Mouse (Mus musculus): ENCODE data around the gene Rplp0. TPM values are rescaled to one million over a fixed set of nuclear protein-coding genes. Genes with fewer than 3 reads are reported as not detected.
A peak's percentile ranks its signal among the peaks of the same experiment; 100 is the strongest.

The Rplp0 gene
- polyA plus RNA-seq, 1 experiment from 2014 or later: 1,338 TPM

DNA sequence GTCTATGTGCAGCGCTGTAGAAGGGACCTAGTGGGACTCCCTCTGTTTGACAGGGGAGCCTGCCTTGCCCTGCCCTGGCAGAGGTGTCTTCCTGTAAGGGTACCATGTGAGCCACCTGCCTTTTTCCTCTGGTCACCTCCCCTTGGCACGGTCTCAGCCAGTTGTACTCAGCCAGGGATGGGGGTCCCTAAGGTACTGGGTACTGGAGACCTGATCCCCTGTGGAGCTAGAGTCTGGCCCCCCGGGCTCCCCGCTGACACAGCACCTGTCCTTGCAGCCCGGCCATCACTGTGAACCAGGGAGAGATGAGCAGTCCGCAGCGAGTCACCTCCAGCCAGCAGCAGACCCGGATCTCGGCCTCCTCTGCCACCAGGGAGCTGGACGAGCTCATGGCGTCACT is 12.7 kb upstream of the Rplp0 start:
- H3K4me1 ChIP-seq: peaks cover 68% of the 10 kb centered on the region
- H3K9me3 ChIP-seq (replicated peaks): no peaks in the 10 kb centered on the region
- H3K27ac ChIP-seq (replicated peaks): peak overlapping the region; percentile 81
- peaks cover 56% of the 10 kb centered on the region for H3K36me3 ChIP-seq
- 75% methylated on average over 11 of the region's 11 CpGs for WGBS
- 0 out of 2 replicates have a peak overlapping the region, but pooled peaks have one; percentile 7 for H3K4me3 ChIP-seq
- DNase-seq (ENCODE audit: low spot score): no peak
- H3K27me3 ChIP-seq (ENCODE audit: low read depth, poor library complexity, severe bottlenecking): no peaks in the 10 kb centered on the region

DNA sequence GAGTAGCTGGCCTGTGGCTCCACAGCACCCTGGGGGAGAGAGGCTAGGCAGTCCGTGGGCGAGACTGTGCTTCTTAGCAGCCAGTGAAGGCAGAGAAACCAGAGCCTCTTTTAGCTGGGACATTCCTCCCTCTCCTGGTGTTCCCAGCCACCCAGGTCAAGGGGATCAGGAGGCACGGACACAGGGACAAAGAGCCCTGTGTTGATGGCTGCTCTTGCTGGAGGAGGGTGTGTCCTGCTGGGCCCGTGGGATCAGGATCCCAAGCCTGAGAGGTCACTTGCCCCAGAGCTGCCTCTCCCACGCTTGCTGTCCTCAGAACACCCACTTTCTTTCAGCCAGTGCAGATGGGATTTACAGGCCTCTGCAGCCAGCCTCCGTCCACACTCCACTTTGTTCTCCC is 12.3 kb upstream of the Rplp0 start:
- 31% methylated on average over 6 of the region's 6 CpGs for WGBS
- H3K4me1 ChIP-seq: peaks cover 69% of the 10 kb centered on the region
- H3K9me3 ChIP-seq (replicated peaks): no peaks in the 10 kb centered on the region
- 0 out of 2 replicates have a peak overlapping the region, but pooled peaks have one; percentile 7 for H3K4me3 ChIP-seq
- DNase-seq (ENCODE audit: low spot score): no peak
- H3K27ac ChIP-seq (replicated peaks): peak overlapping the region; percentile 81
- H3K36me3 ChIP-seq: peaks cover 61% of the 10 kb centered on the region
- no peaks in the 10 kb centered on the region for H3K27me3 ChIP-seq (ENCODE audit: low read depth, poor library complexity, severe bottlenecking)

DNA sequence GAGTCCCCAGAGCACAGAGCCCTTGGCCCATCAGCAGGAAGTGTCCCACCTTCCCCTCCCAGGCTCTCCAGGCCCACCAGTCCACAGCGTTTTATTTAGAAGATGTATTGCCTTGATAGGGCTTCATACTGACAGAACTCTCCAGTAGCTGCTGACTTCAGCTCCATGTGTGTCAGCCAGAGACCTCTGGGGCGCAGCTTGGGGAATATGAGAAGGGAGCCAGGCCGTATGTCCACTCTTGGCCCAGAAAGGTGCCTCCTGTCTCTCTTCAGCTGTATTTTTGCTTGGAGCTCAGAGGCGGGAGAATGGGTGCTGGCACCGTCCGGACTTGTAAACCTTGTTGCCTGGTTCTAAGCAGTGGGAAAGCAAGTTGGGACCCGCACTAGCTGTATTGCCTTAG is 11.8 kb upstream of the Rplp0 start:
- 0 out of 2 replicates have a peak overlapping the region, but pooled peaks have one; percentile 7 for H3K4me3 ChIP-seq

DNA sequence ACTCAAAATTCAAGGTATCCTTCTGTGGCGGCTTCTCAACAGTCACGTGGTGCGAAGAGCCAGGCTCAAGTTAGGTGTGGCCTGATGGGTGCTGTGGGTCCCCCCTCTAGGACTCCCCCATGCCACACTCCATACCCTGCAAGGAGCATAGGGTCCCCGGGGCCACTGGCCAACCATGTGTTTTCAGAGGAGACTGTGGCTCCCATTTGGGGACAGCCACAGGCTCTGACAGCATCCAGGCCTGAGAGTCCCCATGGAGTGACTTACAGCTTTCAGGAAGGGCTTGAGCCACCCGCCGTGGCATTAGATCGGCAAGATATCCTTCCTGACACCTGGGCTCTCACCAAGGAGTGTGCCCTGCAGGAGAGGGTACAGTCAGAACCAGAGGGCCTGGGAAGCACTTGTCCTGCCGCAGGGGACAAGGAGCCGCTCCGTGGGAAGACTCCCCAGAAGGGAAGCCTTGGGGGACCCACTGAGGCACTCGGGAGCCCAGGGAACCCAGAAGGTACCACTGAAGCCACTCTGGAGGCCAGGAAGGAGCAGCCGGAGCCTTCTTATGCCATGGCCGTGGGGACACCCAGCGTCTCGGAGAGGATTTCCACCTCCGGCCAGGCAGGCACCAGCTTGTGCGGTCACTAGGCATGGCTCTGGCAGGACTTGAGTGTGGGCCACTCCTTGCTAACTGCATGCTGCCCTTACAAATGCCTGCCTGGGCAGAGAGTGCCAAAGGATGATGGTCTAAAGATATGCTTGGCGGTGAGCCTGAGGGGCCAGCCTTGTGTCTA is 10.6 kb upstream of the Rplp0 start:
- Histone ChIP-seq H3K27me3 (ENCODE audit: low read depth, poor library complexity, severe bottlenecking) (no peaks in the 10 kb centered on the region), H3K27ac (replicated peaks) (peak overlapping the region; percentile 52; the same call in 1 of the 2 replicates), H3K4me1 (peaks cover 56% of the 10 kb centered on the region), H3K9me3 (replicated peaks) (no peaks in the 10 kb centered on the region), H3K4me3 (no peak overlapping the region), H3K36me3 (peaks cover 78% of the 10 kb centered on the region)
- no peak for DNase-seq (ENCODE audit: low spot score)
- 94% methylated on average over 18 of the region's 18 CpGs for WGBS

More for the DNA sequence above, 11.8 kb upstream of the Rplp0 start:
- H3K9me3 ChIP-seq (replicated peaks): no peaks in the 10 kb centered on the region
- peaks cover 69% of the 10 kb centered on the region for H3K4me1 ChIP-seq
- no peaks in the 10 kb centered on the region for H3K27me3 ChIP-seq (ENCODE audit: low read depth, poor library complexity, severe bottlenecking)
- no peak for DNase-seq (ENCODE audit: low spot score)
- WGBS: 87% methylated on average over 7 of the region's 7 CpGs
- peaks cover 65% of the 10 kb centered on the region for H3K36me3 ChIP-seq
- peak overlapping the region; percentile 81 for H3K27ac ChIP-seq (replicated peaks)

DNA sequence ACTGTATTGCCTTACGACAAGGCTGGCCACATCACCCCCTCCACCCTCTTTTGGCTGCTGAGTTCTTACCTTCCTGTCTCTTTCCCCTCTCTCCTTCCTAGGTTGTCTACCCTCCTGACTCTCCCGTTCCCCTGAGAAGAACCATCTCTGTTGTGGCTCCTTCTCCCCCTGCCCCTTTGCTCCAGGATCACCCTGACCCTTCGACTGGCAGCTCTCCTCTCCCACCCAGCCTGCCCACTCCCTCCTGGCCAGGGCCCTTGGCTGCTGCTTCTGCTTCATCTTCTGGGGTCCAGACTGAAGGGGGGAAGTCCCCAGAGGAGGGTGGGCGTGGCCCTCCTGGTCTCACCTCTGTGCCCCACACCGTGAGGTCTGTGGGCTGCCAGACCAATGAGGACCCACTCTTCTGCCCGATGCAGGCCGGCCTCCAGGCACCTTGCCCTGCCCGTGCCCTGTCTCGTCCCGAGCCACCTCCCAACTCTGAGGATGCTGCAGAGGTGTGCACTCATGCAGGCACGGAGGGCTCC is 8.7 kb upstream of the Rplp0 start:
- 78% methylated on average over 11 of the region's 11 CpGs for WGBS
- DNase-seq (ENCODE audit: low spot score): no peak
- Histone ChIP-seq H3K36me3 (peaks cover 80% of the 10 kb centered on the region), H3K4me1 (peaks cover 38% of the 10 kb centered on the region), H3K27me3 (ENCODE audit: low read depth, poor library complexity, severe bottlenecking) (no peaks in the 10 kb centered on the region), H3K9me3 (replicated peaks) (no peaks in the 10 kb centered on the region), H3K4me3 (no peak overlapping the region), H3K27ac (replicated peaks) (peak overlapping the region; percentile 65)

DNA sequence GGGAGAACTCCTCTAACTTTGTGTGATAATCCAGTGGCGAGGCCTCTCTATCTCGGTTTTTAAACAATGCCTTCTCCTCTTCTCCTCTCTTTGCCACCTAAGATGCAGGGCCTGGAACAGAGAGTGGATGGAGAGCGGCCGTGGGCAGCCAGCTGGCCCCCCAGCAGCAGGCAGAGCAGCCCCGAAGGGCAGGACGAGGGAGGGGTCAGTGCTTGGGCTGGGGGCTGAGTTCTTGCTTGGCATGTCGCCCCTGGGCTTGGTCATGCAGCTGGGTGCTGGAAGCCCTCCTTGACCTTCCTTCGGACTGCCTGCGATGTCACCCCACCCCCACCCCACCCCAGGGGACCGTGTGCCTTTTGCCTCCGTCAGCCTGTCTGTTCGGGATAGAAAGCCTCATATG is 7.9 kb upstream of the Rplp0 start:
- no peak for DNase-seq (ENCODE audit: low spot score)
- H3K27ac ChIP-seq (replicated peaks): peak overlapping the region; percentile 65
- peaks cover 32% of the 10 kb centered on the region for H3K4me1 ChIP-seq
- H3K27me3 ChIP-seq (ENCODE audit: low read depth, poor library complexity, severe bottlenecking): no peaks in the 10 kb centered on the region
- WGBS: 72% methylated on average over 12 of the region's 12 CpGs
- H3K36me3 ChIP-seq: peaks cover 72% of the 10 kb centered on the region
- no peaks in the 10 kb centered on the region for H3K9me3 ChIP-seq (replicated peaks)
- H3K4me3 ChIP-seq: no peak overlapping the region

DNA sequence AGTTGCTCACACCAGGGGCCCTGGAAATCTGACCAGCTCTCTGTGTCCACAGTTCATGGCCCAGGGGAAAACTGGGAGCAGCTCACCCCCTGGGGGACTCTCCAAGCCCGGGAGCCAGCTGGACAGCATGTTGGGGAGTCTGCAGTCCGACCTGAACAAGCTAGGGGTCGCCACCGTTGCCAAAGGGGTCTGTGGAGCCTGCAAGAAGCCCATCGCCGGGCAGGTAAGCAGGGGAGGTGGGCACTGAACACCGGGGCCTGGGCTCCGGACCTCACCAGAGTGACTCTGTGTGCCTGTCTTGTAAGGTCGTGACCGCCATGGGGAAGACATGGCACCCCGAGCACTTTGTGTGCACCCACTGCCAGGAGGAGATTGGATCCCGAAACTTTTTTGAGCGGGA is 7.5 kb upstream of the Rplp0 start:
- H3K4me1 ChIP-seq: peaks cover 28% of the 10 kb centered on the region
- H3K36me3 ChIP-seq: peaks cover 68% of the 10 kb centered on the region
- no peaks in the 10 kb centered on the region for H3K9me3 ChIP-seq (replicated peaks)
- 0 out of 2 replicates have a peak overlapping the region, but pooled peaks have one; percentile 65 for H3K27ac ChIP-seq (replicated peaks)
- no peak overlapping the region for H3K4me3 ChIP-seq
- WGBS: 77% methylated on average over 13 of the region's 13 CpGs
- no peak for DNase-seq (ENCODE audit: low spot score)
- no peaks in the 10 kb centered on the region for H3K27me3 ChIP-seq (ENCODE audit: low read depth, poor library complexity, severe bottlenecking)

DNA sequence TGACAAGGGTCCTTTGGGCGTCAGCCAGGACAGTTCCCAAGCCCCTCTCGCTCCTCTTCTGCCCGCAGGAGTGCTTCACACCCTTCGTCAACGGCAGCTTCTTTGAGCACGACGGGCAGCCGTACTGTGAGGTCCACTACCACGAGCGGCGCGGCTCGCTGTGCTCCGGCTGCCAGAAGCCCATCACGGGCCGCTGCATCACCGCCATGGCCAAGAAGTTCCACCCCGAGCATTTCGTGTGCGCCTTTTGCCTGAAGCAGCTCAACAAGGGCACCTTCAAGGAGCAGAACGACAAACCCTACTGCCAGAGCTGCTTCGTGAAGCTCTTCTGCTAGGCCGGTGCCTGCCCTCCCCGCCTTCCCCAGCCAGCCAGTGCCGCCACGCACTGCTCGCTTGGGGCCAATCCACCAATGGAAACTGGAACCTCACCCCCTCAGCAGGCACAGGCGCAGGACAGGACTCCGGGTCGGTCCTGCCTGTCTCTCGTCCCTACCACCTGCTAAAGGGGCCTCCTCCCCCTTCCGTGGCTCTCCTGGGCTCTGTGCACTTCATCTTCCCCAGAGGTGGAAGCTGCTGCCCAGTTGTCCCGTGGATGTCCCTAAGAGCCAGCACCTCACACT is 5.4 kb upstream of the Rplp0 start:
- peaks cover 48% of the 10 kb centered on the region for H3K36me3 ChIP-seq
- no peaks in the 10 kb centered on the region for H3K9me3 ChIP-seq (replicated peaks)
- no peaks in the 10 kb centered on the region for H3K27me3 ChIP-seq (ENCODE audit: low read depth, poor library complexity, severe bottlenecking)
- WGBS: 86% methylated on average over 33 of the region's 33 CpGs
- DNase-seq (ENCODE audit: low spot score): no peak
- H3K4me1 ChIP-seq: peaks cover 15% of the 10 kb centered on the region
- H3K4me3 ChIP-seq: no peak overlapping the region
- no peak overlapping the region for H3K27ac ChIP-seq (replicated peaks)

DNA sequence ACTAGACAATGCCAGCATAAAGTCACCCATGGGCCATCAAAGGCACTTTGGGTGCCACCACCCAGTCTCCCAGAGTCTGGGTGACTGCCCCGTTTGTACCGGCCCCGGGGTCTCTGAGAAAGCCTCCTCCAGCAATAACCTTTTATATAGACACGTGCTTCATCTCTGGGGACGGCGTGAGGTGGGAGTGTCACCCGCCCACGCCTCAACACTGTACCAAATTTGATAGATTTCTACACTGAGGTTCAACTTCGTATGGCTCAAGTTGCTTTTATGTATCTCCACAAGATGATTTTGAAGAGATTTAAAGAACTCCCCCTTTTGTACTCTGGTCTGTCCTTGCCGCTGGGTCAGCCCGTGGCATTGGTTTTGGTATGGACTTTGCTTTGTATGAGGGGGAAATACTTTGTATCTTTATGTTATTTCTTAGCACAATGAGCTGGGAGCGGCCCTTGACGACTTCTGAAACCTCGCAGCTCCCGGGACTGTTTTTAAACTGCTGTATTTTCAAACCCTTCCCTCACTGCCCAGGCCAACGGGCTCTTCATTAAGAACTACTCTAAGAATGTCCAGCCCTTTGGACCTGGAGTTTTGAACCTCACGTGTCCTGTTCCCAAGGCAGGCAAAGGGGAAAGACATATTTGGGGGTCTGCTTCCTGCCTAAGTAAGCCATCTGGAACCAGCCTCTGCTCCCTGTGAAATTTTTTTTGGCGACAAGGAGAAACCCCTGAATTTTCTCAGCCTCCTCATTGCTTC is 4.6 kb upstream of the Rplp0 start:
- H3K4me1 ChIP-seq: peaks cover 15% of the 10 kb centered on the region
- H3K4me3 ChIP-seq: no peak overlapping the region
- no peak for DNase-seq (ENCODE audit: low spot score)
- peaks cover 43% of the 10 kb centered on the region for H3K36me3 ChIP-seq
- H3K27ac ChIP-seq (replicated peaks): no peak overlapping the region
- H3K27me3 ChIP-seq (ENCODE audit: low read depth, poor library complexity, severe bottlenecking): no peaks in the 10 kb centered on the region
- 91% methylated on average over 18 of the region's 18 CpGs for WGBS
- no peaks in the 10 kb centered on the region for H3K9me3 ChIP-seq (replicated peaks)

DNA sequence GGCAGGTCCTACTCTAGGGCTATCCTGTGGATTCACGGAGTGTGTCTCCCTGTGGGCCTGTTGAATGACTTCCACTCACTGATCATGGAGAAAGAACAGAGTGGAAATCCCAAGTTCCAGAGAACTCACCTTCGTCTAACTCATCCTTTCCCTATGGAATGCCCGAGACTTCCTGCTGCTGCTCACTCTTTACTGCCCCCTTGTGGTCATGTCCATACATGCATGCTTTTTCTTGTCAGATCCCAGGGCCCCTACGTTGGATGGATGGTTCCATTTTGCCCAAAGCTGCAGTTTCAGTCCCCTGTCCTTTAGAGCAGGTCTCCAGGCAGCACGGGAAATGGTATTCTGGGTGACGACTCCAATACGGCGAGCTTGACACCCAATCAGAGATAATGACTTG is 3.0 kb upstream of the Rplp0 start:
- Histone ChIP-seq H3K9me3 (replicated peaks) (no peaks in the 10 kb centered on the region), H3K27me3 (ENCODE audit: low read depth, poor library complexity, severe bottlenecking) (no peaks in the 10 kb centered on the region), H3K4me3 (no peak overlapping the region), H3K27ac (replicated peaks) (no peak overlapping the region), H3K4me1 (peaks cover 19% of the 10 kb centered on the region), H3K36me3 (peaks cover 47% of the 10 kb centered on the region)
- peak; percentile 79 for DNase-seq (ENCODE audit: low spot score)
- 15% methylated on average over 8 of the region's 8 CpGs for WGBS

DNA sequence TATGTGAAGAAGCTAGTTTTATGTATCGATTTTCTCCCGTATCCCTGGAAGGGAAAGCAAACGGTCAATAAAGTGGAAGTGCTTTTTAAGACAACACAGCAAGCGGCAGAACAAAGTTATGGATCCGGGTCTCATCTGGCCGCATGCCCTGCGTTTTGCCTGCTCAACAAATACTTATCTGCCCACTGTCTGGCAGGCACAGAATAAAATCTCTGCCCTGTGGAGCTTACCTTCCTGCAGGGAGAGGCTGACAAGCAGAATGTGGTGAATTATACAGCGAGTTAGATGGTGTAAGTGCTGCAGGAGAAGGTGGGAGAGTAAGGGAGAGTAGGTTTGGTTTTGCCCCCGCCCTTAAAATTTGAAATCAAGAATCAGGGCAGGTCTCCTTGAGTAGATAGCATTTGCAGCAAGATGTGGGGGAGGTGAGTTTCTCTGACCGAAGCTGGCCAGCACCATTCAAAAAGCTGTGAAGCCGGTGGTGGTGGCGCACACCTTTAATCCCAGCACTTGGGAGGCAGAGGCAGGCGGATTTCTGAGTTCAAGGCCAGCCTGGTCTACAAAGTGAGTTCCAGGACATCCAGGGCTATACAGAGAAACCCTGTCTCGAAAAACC is 979 bp upstream of the Rplp0 start:
- Histone ChIP-seq H3K27me3 (ENCODE audit: low read depth, poor library complexity, severe bottlenecking) (no peaks in the 10 kb centered on the region), H3K36me3 (peaks cover 48% of the 10 kb centered on the region), H3K4me1 (peaks cover 32% of the 10 kb centered on the region), H3K4me3 (no peak overlapping the region), H3K27ac (replicated peaks) (no peak overlapping the region), H3K9me3 (replicated peaks) (no peaks in the 10 kb centered on the region)
- 93% methylated on average over 14 of the region's 14 CpGs for WGBS
- no peak for DNase-seq (ENCODE audit: low spot score)

DNA sequence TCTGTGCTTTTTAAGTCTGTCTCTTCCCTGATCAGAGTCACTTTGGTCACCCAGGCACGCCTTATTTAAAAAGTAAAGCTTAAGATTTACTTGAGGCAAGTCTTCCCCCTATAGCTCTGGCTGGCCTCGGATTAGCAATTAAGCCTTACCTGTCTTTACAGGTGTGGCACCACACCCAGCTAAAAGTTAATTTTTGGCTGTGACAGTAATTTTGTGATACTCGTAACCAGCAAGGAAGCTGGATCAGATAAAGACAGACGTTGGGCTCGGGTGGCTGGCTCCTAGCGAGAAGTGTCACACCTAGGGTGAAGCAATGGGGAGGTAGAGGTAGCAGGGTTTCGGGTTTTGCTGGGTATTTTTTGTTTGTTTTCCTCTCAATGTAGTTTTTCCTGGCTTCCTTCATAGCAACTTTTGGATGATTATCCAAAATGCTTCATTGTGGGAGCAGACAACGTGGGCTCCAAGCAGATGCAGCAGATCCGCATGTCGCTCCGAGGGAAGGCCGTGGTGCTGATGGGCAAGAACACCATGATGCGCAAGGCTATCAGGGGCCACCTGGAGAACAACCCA is 1.2 kb downstream of the Rplp0 start:
- H3K4me3 ChIP-seq: peak overlapping the region; percentile 96
- peaks cover 49% of the 10 kb centered on the region for H3K4me1 ChIP-seq
- H3K27ac ChIP-seq (replicated peaks): peak overlapping the region; percentile 97
- H3K27me3 ChIP-seq (ENCODE audit: low read depth, poor library complexity, severe bottlenecking): no peaks in the 10 kb centered on the region
- WGBS: 43% methylated on average over 13 of the region's 13 CpGs
- no peak for DNase-seq (ENCODE audit: low spot score)
- no peaks in the 10 kb centered on the region for H3K9me3 ChIP-seq (replicated peaks)
- H3K36me3 ChIP-seq: peaks cover 42% of the 10 kb centered on the region

Data from midbrain, embryonic 10.5 days (tissue).